Mouse (Mus musculus) kidney, adult 2 months (tissue): ENCODE results near the gene Plaur. TPM values are rescaled to one million over a fixed set of nuclear protein-coding genes. Genes with fewer than 3 reads are reported as not detected.

Experiments used
- DNase-seq: peaks from one replicate; pipeline ENCODE4 v3.0.0; 2021
- H3K27ac ChIP-seq: fragments of 200-500 bp; 2 replicates; pipeline ENCODE4 v1.5.1; 2012; ENCODE audit warnings: low read depth, low read length, control low read depth, inconsistent platforms; ENCODE audit not compliant: insufficient read depth
- H3K27me3 ChIP-seq: fragments of 200-500 bp; replicated peaks from 2 replicates; pipeline ENCODE4 v1.6.1; 2012; ENCODE audit warnings: mild to moderate bottlenecking, moderate library complexity, low read length, inconsistent platforms; ENCODE audit not compliant: control insufficient read depth, insufficient read depth
- H3K36me3 ChIP-seq: fragments of 200-500 bp; 2 replicates; pipeline ENCODE4 v1.6.1; 2012; ENCODE audit warnings: mild to moderate bottlenecking, moderate library complexity, low read length, inconsistent platforms; ENCODE audit not compliant: control insufficient read depth, insufficient read depth
- H3K4me1 ChIP-seq: fragments of 200-500 bp; 2 replicates; pipeline ENCODE4 v1.6.1; 2011; ENCODE audit warnings: low read length; ENCODE audit not compliant: control insufficient read depth, insufficient read depth
- H3K4me3 ChIP-seq: fragments of 200-500 bp; 2 replicates; pipeline ENCODE4 v1.5.1; 2011; ENCODE audit warnings: mild to moderate bottlenecking, low read depth, low read length, control low read depth; ENCODE audit not compliant: insufficient read depth
- CTCF ChIP-seq: fragments of 200-500 bp; conservative IDR thresholded peaks from 2 replicates; pipeline ENCODE4 v1.5.1; 2011; ENCODE audit warnings: low read depth, mild to moderate bottlenecking, control low read depth, low read length, moderate library complexity, mixed read lengths; ENCODE audit not compliant: insufficient read depth, insufficient read length
- POLR2A ChIP-seq: fragments of 200-500 bp; IDR thresholded peaks from one replicate; pipeline ENCODE4 v1.6.1; 2011; ENCODE audit warnings: low read depth, low read length, control low read depth
- WGBS: fragments of 180-500 bp; shearing (Covaris S2); methylation state at CpG from one replicate; pipeline ENCODE4 v1.1.7; 2018; 5-methylcytosine and 5-hydroxymethylcytosine counted together
- polyA plus RNA-seq: library from polyadenylated mRNA; depleted of rRNA; stranded (reverse); fragments of >200 nt; gene quantifications from 2 replicates; pipeline ENCODE4 v1.2.3, GENCODE M21; 2012

The Plaur gene
- polyA plus RNA-seq, 1 experiment = 10.1 TPM

GRCm38 (mm10) chr7:24472442-24472841 lies 10.2 kb downstream of the Plaur start:
- 80% methylated on average over 6 of the region's 6 CpGs for WGBS
- Histone ChIP-seq H3K4me3 (no peak overlapping the region), H3K4me1 (no peaks in the 10 kb centered on the region), H3K36me3 (no peaks in the 10 kb centered on the region), H3K27me3 (no peaks in the 10 kb centered on the region), H3K27ac (no peak overlapping the region)
- TF ChIP-seq POLR2A (no peak), CTCF (no peak)
- no peak for DNase-seq

GRCm38 (mm10) chr7:24472937-24473336 lies 10.7 kb downstream of the Plaur start:
- no peak overlapping the region for H3K27ac ChIP-seq
- H3K36me3 ChIP-seq = no peaks in the 10 kb centered on the region
- H3K27me3 ChIP-seq = no peaks in the 10 kb centered on the region
- no peaks in the 10 kb centered on the region for H3K4me1 ChIP-seq
- TF ChIP-seq CTCF = peak; percentile 73
- TF ChIP-seq POLR2A = no peak
- peak; percentile 33 for DNase-seq
- 80% methylated on average over 7 of the region's 7 CpGs for WGBS
- no peak overlapping the region for H3K4me3 ChIP-seq

DNA sequence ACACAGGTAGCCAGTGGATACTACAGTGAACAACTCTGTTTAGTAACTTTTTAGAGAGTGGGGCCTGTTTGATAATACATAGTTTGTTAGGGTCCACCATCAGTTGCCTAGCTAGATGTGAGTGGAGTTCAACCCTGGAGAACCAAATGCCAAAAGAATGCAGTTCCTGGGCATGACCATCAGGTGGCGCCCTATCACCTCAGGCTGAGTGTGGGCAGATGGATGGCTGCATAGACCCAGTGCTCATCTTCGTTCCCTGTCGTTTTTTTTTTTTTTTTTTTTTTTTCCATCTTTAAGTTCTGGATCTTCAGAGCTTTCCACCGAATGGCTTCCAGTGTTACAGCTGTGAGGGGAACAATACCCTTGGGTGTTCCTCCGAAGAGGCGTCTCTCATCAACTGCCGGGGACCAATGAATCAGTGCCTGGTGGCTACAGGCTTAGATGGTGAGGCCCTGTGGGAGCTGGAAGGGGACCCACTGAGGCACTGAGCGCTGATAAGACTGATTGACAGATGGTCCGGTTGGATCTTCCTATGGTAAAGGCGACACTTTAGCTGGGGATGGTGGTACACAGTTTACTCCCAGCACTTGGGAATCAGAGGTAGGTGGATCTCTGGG lies 11.7 kb downstream of the Plaur start:
- H3K4me1 ChIP-seq = no peaks in the 10 kb centered on the region
- no peaks in the 10 kb centered on the region for H3K36me3 ChIP-seq
- WGBS = 51% methylated on average over 10 of the region's 10 CpGs
- TF ChIP-seq CTCF (peak; percentile 96), POLR2A (no peak)
- peak; percentile 70 for DNase-seq
- H3K4me3 ChIP-seq = no peak overlapping the region
- no peaks in the 10 kb centered on the region for H3K27me3 ChIP-seq
- no peak overlapping the region for H3K27ac ChIP-seq

DNA sequence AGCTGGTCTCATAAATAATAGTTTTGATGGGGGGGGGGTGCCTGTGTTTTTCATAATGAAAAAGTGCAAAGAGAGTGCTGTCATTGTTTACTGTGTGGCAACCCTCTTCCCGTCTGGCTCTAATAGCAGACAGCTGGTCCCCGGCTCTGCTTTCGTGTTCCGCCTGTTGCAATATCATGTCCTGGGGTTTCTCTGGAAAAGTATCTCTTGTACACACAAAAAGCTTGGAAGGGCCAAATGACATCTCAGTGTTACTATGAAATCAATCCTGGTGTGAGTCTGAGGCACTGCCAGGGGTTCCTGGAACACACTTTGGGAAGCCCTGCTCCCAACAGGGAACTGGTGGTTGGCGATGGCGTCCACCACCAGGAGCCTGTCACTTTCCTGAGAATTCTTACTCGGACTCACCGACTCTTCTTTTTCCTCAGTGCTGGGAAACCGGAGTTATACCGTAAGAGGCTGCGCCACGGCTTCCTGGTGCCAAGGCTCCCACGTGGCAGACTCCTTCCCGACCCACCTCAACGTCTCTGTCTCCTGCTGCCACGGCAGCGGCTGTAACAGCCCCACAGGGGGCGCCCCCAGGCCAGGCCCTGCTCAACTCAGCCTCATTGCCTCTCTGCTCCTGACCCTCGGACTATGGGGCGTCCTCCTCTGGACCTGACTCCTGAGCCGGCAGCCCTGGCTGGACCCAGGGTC lies 12.7 kb downstream of the Plaur start:
- TF ChIP-seq CTCF (peak; percentile 33), POLR2A (no peak)
- no peaks in the 10 kb centered on the region for H3K27me3 ChIP-seq
- H3K4me1 ChIP-seq = no peaks in the 10 kb centered on the region
- peak; percentile 36 for DNase-seq
- H3K4me3 ChIP-seq = no peak overlapping the region
- H3K27ac ChIP-seq = no peak overlapping the region
- 49% methylated on average over 21 of the region's 21 CpGs for WGBS
- no peaks in the 10 kb centered on the region for H3K36me3 ChIP-seq

DNA sequence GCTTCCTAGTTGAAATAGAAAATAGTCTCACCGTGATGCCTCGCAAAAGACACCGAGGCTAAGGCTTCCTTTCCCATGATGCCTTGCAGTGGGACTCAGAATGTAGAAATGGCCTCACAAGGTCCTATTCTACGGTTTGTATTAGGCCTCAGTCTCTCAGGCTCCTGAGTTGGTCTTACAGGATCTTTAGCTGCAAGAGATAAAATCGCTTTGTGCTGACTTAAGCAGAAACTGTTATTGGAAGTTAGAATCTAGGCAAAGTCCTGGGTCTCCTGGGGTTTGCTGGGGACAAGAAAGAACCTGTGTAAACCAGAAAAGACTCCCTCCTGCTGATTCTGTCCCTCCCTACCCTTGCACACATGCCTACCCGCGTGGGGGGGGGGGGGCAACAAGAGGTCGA lies 14.1 kb downstream of the Plaur start:
- H3K27me3 ChIP-seq = no peaks in the 10 kb centered on the region
- TF ChIP-seq POLR2A (no peak), CTCF (no peak)
- 73% methylated on average over 8 of the region's 8 CpGs for WGBS
- H3K4me3 ChIP-seq = no peak overlapping the region
- no peaks in the 10 kb centered on the region for H3K36me3 ChIP-seq
- H3K27ac ChIP-seq = no peak overlapping the region
- 0 out of 2 replicates have a peak, but pooled peaks cover 3% of the 10 kb centered on the region for H3K4me1 ChIP-seq
- DNase-seq = no peak

GRCm38 (mm10) chr7:24476856-24477255 lies 14.6 kb downstream of the Plaur start:
- no peaks in the 10 kb centered on the region for H3K36me3 ChIP-seq
- H3K4me3 ChIP-seq = no peak overlapping the region
- no peak for TF ChIP-seq CTCF
- TF ChIP-seq POLR2A = no peak
- no peak for DNase-seq
- WGBS = 81% methylated on average over 7 of the region's 7 CpGs
- H3K27me3 ChIP-seq = no peaks in the 10 kb centered on the region
- H3K27ac ChIP-seq = no peak overlapping the region
- 0 out of 2 replicates have a peak, but pooled peaks cover 4% of the 10 kb centered on the region for H3K4me1 ChIP-seq

GRCm38 (mm10) chr7:24478911-24479310 lies 16.6 kb downstream of the Plaur start:
- WGBS = 87% methylated on average over 5 of the region's 5 CpGs
- H3K4me3 ChIP-seq = no peak overlapping the region
- no peak overlapping the region for H3K27ac ChIP-seq
- TF ChIP-seq CTCF (no peak), POLR2A (no peak)
- no peak for DNase-seq
- H3K4me1 ChIP-seq = 0 out of 2 replicates have a peak, but pooled peaks cover 4% of the 10 kb centered on the region
- no peaks in the 10 kb centered on the region for H3K36me3 ChIP-seq
- no peaks in the 10 kb centered on the region for H3K27me3 ChIP-seq
